Mouse (Mus musculus) common myeloid progenitor, adult 5-6 weeks (primary cell): ENCODE data around the gene Ltbp1. TPM values are rescaled to one million over a fixed set of nuclear protein-coding genes. Genes with fewer than 3 reads are reported as not detected.

ENCODE experiments used
- ATAC-seq: replicated peaks from 2 replicates; pipeline ENCODE4 v1.8.0; 2016; ENCODE audit warnings: low read depth, mild to moderate bottlenecking, moderate TSS enrichment, inconsistent platforms; ENCODE audit not compliant: poor library complexity, severe bottlenecking
- total RNA-seq: library from RNA; stranded (forward); fragments of 200-1000, 187-1606 nt; gene quantifications from 2 replicates; pipeline ENCODE4 v1.2.3, GENCODE M21; 2017

The Ltbp1 gene
- 2.2 and 2.5 TPM in 2 replicates for total RNA-seq

- ATAC-seq, result peak; percentile 58
These were observed at the start of gene Ltbp1 for GRCm38 (mm10) chr17:75005281-75005684. Gene Ltbp1, plus strand, starts transcription at chr17:75005568.

- ATAC-seq, result no peak
These were observed 45.7 kb upstream of the Ltbp1 start for GRCm38 (mm10) chr17:74959481-74960245.

- ATAC-seq, result no peak; the same call in 1 of the 2 replicates
These were observed 42.1 kb upstream of the Ltbp1 start for GRCm38 (mm10) chr17:74963222-74963621.

- no peak for ATAC-seq
These were observed 41.5 kb upstream of the Ltbp1 start for GRCm38 (mm10) chr17:74963861-74964260.

- ATAC-seq, result no peak
These were observed 38.0 kb upstream of the Ltbp1 start for GRCm38 (mm10) chr17:74967298-74967848.

- ATAC-seq, result peak; percentile 76; the same call in 1 of the 2 replicates
These were observed 37.1 kb upstream of the Ltbp1 start for GRCm38 (mm10) chr17:74968152-74968712.

- ATAC-seq, result no peak
These were observed 36.6 kb upstream of the Ltbp1 start for GRCm38 (mm10) chr17:74968738-74969271.

- no peak for ATAC-seq
These were observed 30.2 kb upstream of the Ltbp1 start for GRCm38 (mm10) chr17:74975192-74975591.

- ATAC-seq, result no peak
These were observed 29.0 kb upstream of the Ltbp1 start for GRCm38 (mm10) chr17:74976167-74976985.

- no peak for ATAC-seq
These were observed 25.6 kb upstream of the Ltbp1 start for GRCm38 (mm10) chr17:74979767-74980166.

- no peak for ATAC-seq
These were observed 23.7 kb upstream of the Ltbp1 start for GRCm38 (mm10) chr17:74981703-74982102.

- no peak for ATAC-seq
These were observed 22.5 kb upstream of the Ltbp1 start for GRCm38 (mm10) chr17:74982880-74983279.

GRCm38 (mm10) chr17:74984071-74984470 is 21.3 kb upstream of the Ltbp1 start:
- ATAC-seq, result no peak

- no peak for ATAC-seq
These were observed 20.7 kb upstream of the Ltbp1 start for GRCm38 (mm10) chr17:74984681-74985080.

GRCm38 (mm10) chr17:74987067-74987466 is 18.3 kb upstream of the Ltbp1 start:
- peak; percentile 81 for ATAC-seq

GRCm38 (mm10) chr17:74989691-74990090 is 15.7 kb upstream of the Ltbp1 start:
- ATAC-seq, result no peak

- ATAC-seq, result no peak
These were observed 14.8 kb upstream of the Ltbp1 start for GRCm38 (mm10) chr17:74990561-74990960.

- peak; percentile 63 for ATAC-seq
These were observed 11.4 kb upstream of the Ltbp1 start for GRCm38 (mm10) chr17:74993726-74994581.

- 0 out of 2 replicates have a peak, but pooled peaks have one; percentile 15 for ATAC-seq
These were observed 10.8 kb upstream of the Ltbp1 start for GRCm38 (mm10) chr17:74994582-74994893.
